Mouse (Mus musculus) neural tube, embryonic 11.5 days (tissue): ENCODE measurements around the gene Vdac2. TPM values are rescaled to one million over a fixed set of nuclear protein-coding genes. Genes with fewer than 3 reads are reported as not detected.

ENCODE experiments used
- ATAC-seq: fragments of 200-750 bp; cut with Nextera tagmentation; 2 replicates; pipeline ENCODE4 v1.8.0; 2017; ENCODE audit warnings: moderate number of reproducible peaks, mild to moderate bottlenecking, moderate TSS enrichment, moderate library complexity; ENCODE audit not compliant: insufficient read depth, low FRiP score, low TSS enrichment
- DNase-seq: peaks from one replicate; pipeline ENCODE4 v3.0.0-alpha.2; 2015; ENCODE audit warnings: low spot score
- H3K27ac ChIP-seq: fragments of 300-500 bp; sonication (generic); 2 replicates; pipeline ENCODE4 v1.5.1; 2014; ENCODE audit warnings: low read depth, mild to moderate bottlenecking, low read length
- H3K27me3 ChIP-seq: fragments of 300-500 bp; sonication (generic); 2 replicates; pipeline ENCODE4 v1.6.1; 2014; ENCODE audit warnings: mild to moderate bottlenecking, low read length, mixed read lengths; ENCODE audit not compliant: control insufficient read depth, insufficient read depth
- H3K36me3 ChIP-seq: fragments of 300-500 bp; sonication (generic); 2 replicates; pipeline ENCODE4 v1.6.1; 2014; ENCODE audit warnings: mild to moderate bottlenecking, low read length, moderate library complexity, mixed read lengths; ENCODE audit not compliant: control insufficient read depth, insufficient read depth
- H3K4me1 ChIP-seq: fragments of 300-500 bp; sonication (generic); 2 replicates; pipeline ENCODE4 v1.6.1; 2014; ENCODE audit warnings: low read length, mixed read lengths; ENCODE audit not compliant: control insufficient read depth, insufficient read depth
- H3K4me2 ChIP-seq: fragments of 300-500 bp; sonication (generic); 2 replicates; pipeline ENCODE4 v1.6.1; 2014; ENCODE audit warnings: low read depth, mild to moderate bottlenecking, moderate library complexity
- H3K4me3 ChIP-seq: fragments of 300-500 bp; sonication (generic); 2 replicates; pipeline ENCODE4 v1.5.1; 2014; ENCODE audit warnings: low read depth, low read length
- H3K9ac ChIP-seq: fragments of 300-500 bp; sonication (generic); 2 replicates; pipeline ENCODE4 v1.6.1; 2014; ENCODE audit warnings: mild to moderate bottlenecking, low read length
- H3K9me3 ChIP-seq: fragments of 300-500 bp; sonication (generic); 2 replicates; pipeline ENCODE4 v1.6.1; 2016; ENCODE audit warnings: low read length; ENCODE audit not compliant: control insufficient read depth
- WGBS: fragments of 180-500 bp; shearing (Covaris S2); extraction: QIAGEN DNeasy Blood & Tissue Kit; methylation state at CpG from one replicate; pipeline ENCODE4 v1.1.7; 2014; 5-methylcytosine and 5-hydroxymethylcytosine counted together
- polyA plus RNA-seq: library from polyadenylated mRNA; unstranded; fragments of >200 nt; fragmentation: Nextera tagmentation; extraction: Ambion mirVana; gene quantifications from 2 replicates; pipeline ENCODE4 v1.2.1, GENCODE M21; 2014

Vdac2 gene
- polyA plus RNA-seq, 1 experiment from 2014 or later = 297 TPM

- H3K9ac ChIP-seq = no peak overlapping the region
- WGBS = 17% methylated on average over 10 of the region's 10 CpGs
- H3K27ac ChIP-seq = no peak overlapping the region
- H3K9me3 ChIP-seq = no peaks in the 10 kb centered on the region
- peaks cover 11% of the 10 kb centered on the region for H3K4me1 ChIP-seq
- H3K4me3 ChIP-seq = no peak overlapping the region
- H3K4me2 ChIP-seq = peak overlapping the region; percentile 97
- no peak for ATAC-seq
- no peaks in the 10 kb centered on the region for H3K27me3 ChIP-seq
- no peak for DNase-seq
- peaks cover 2% of the 10 kb centered on the region for H3K36me3 ChIP-seq
Measured at GRCm38 (mm10) chr14:21846827-21847380, 21.9 kb downstream of the Vdac2 start.

GRCm38 (mm10) chr14:21847381-21848165 lies 22.5 kb downstream of the Vdac2 start:
- peaks cover 11% of the 10 kb centered on the region for H3K4me1 ChIP-seq
- peak overlapping the region; percentile 51; the same call in 1 of the 2 replicates for H3K27ac ChIP-seq
- WGBS = under 1% methylated on average over 50 of the region's 50 CpGs
- ATAC-seq (peak; percentile 45), DNase-seq (peak; percentile 76)
- peak overlapping the region; percentile 97 for H3K4me2 ChIP-seq
- peak overlapping the region; percentile 62 for H3K4me3 ChIP-seq
- no peaks in the 10 kb centered on the region for H3K27me3 ChIP-seq
- peak overlapping the region; percentile 66 for H3K9ac ChIP-seq
- H3K36me3 ChIP-seq = no peaks in the 10 kb centered on the region; the same call in none of the 2 replicates
- H3K9me3 ChIP-seq = no peaks in the 10 kb centered on the region

DNA sequence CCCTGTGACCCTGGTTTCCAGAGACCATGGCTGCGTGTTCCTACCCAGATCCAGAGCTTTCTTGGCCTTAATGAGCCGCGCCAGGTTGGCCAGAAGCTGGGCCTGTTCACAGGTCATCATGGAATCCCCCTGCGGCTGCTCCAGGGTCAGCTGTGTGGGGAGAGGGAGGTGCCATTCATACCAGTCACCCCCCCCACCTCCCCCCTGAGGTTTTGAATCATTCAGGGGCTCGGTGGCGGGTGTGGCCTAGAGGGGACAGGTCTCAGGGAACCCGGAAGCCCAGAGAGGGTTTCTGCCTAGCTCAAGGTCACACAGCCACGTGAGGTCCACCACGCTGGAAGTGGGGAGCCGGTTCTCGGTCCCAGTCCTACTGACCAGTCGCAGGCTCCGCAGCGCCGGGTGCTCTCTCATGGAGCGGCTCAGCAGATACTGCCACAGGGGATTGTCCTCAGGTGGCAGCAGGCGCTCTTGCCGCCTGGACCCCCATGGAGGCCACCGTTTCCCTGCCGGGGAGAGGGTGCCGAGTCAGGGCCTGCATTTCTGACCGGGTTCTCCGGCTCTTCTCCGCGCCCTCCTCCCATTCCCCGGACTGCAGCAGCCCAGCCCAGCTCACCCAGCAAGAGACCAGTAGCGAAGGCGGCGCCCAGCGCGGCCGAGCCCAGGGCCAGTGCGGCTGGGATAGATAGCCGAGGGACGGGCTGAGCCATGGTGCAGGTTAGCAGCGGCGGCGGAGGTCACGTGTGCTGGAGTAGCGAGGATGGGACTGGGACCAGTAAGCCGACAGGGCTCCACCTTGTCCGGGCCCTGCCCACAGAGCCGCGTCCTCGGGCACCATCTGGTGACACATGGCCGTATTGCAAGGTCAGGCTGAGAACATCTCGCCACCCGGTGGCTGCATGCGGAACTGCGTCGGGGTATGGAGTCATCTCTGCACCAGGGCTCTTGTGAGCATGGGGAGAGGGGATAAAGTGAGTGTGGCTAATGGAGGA lies 23.4 kb downstream of the Vdac2 start, which contains the start of gene Comtd1:
TSS of gene Comtd1 (minus strand) at position 812 of the 989 bp plus-strand sequence.
- peaks cover 11% of the 10 kb centered on the region for H3K4me1 ChIP-seq
- peak within 1 kb of the TSS; percentile 62 for H3K4me3 ChIP-seq
- H3K9me3 ChIP-seq = no peaks in the 10 kb centered on the region
- peak within 1 kb of the TSS; percentile 97 for H3K4me2 ChIP-seq
- ATAC-seq (peak; percentile 87), DNase-seq (peak; percentile 95)
- H3K36me3 ChIP-seq = no peaks in the 10 kb centered on the region; the same call in 1 of the 2 replicates
- H3K27ac ChIP-seq = 0 out of 2 replicates have a peak within 1 kb of the TSS, but pooled peaks have one; percentile 51
- WGBS = under 1% methylated on average over 51 of the region's 51 CpGs
- H3K27me3 ChIP-seq = no peaks in the 10 kb centered on the region
- H3K9ac ChIP-seq = peak within 1 kb of the TSS; percentile 66

DNA sequence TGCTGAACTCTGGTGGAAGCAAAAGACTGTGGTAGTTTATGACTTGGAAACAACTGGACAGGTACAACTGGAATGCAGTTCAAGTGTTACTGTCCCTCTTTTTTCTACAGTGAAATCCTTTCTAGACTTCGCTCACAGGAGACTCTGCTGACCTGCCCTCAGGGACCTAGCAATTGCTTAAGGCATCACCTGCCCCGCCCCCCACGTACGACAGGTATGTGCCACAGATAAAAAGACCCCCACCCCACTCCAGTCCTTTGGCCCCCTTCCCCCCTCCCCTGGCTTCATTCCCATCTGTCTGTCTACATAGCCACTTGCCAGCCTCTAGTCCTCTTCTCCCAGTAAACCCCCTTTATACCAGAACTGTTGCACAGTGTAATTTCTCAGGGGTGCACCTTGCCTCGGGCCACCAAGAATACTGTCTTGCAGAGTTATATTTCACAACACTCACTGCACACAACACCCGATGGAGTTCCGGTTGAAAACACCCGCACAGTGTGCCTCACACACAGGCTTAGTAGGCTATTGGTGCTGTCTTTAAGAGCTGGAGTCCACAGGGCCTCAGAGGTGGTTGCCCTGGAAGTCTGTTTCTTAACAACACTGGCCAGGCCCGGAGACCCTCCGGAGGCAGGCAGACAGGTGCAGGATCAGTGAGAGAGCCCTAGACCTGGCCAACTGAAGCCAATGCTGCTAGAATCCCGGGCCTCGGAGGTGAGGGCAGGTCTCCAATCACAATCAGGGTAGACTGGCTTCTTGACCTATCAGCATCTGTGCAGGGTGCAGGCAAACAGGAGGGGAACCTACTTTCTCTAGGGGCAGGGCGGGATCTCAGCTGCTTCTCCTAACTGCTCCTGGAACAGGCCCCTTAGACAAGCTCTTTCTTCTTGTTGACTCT lies 24.7 kb downstream of the Vdac2 start:
- no peak overlapping the region for H3K9ac ChIP-seq
- DNase-seq (no peak), ATAC-seq (no peak)
- no peaks in the 10 kb centered on the region for H3K9me3 ChIP-seq
- H3K27ac ChIP-seq = no peak overlapping the region
- no peak overlapping the region for H3K4me2 ChIP-seq
- no peak overlapping the region for H3K4me3 ChIP-seq
- H3K36me3 ChIP-seq = no peaks in the 10 kb centered on the region; the same call in 1 of the 2 replicates
- H3K27me3 ChIP-seq = no peaks in the 10 kb centered on the region
- H3K4me1 ChIP-seq = peaks cover 15% of the 10 kb centered on the region
- WGBS = 88% methylated on average over 13 of the region's 13 CpGs

DNA sequence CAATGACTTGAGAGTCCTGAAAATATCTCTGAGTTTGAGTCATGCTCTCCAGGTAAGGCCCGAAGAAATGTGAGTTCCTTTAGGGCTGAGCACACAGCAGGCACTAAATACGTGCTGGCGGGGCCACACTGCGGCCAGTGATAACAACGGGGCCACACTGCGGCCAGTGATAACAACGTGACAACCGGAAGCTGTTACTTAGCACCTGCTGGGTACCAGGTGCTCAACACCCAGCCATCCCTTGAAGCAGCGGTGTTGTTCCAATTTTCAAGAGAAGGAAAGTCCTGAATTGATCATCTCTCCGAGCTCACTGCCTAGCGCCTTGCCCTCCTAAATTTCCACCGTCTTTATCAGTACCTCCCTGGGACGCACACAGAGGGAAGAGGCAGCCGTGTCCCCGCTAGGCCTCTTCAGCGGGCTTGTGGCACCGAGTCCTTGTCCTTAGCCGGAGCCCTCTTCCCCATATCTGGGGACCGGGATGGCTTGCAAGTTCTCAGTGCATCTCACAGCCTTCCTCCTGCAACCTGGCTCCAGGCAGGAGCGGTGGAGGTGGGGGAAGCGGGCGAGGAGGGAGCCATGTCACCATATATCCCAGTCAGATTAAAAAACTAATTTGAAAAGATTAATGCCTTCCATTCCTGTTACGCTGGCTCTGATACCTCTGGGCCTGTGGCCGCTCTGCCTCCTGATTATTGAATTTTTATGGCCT lies 25.5 kb downstream of the Vdac2 start:
- H3K4me2 ChIP-seq = no peak overlapping the region
- no peaks in the 10 kb centered on the region; the same call in 1 of the 2 replicates for H3K36me3 ChIP-seq
- no peaks in the 10 kb centered on the region for H3K9me3 ChIP-seq
- no peak overlapping the region for H3K9ac ChIP-seq
- DNase-seq = no peak
- ATAC-seq = no peak
- no peaks in the 10 kb centered on the region for H3K27me3 ChIP-seq
- WGBS = 79% methylated on average over 24 of the region's 24 CpGs
- H3K4me1 ChIP-seq = peaks cover 15% of the 10 kb centered on the region
- no peak overlapping the region for H3K4me3 ChIP-seq
- no peak overlapping the region for H3K27ac ChIP-seq

GRCm38 (mm10) chr14:21851996-21852791 lies 27.2 kb downstream of the Vdac2 start:
- Histone ChIP-seq H3K4me2 (no peak overlapping the region), H3K27me3 (no peaks in the 10 kb centered on the region), H3K4me3 (no peak overlapping the region), H3K9ac (no peak overlapping the region), H3K9me3 (no peaks in the 10 kb centered on the region), H3K36me3 (no peaks in the 10 kb centered on the region), H3K4me1 (peaks cover 15% of the 10 kb centered on the region), H3K27ac (no peak overlapping the region)
- DNase-seq (no peak), ATAC-seq (no peak)
- WGBS = 87% methylated on average over 16 of the region's 16 CpGs
